Mouse (Mus musculus) MEL (cell line): ENCODE measurements around the gene Pla2g1b.

ENCODE experiments used
- CHD1 ChIP-seq: IDR thresholded peaks from 2 replicates; pipeline ENCODE4 v1.6.1; 2012; ENCODE audit warnings: low read depth, mild to moderate bottlenecking, inconsistent platforms, low read length, improper control_type of control experiment
- POLR2AphosphoS2 ChIP-seq: IDR thresholded peaks from 2 replicates; pipeline ENCODE4 v1.6.1; 2011; ENCODE audit warnings: low read length, improper control_type of control experiment
- USF1 ChIP-seq: IDR thresholded peaks from 2 replicates; pipeline ENCODE4 v1.6.1; 2014; ENCODE audit warnings: low read depth, mild to moderate bottlenecking, inconsistent platforms, low read length, improper control_type of control experiment, moderate library complexity
- ZNF384 ChIP-seq: IDR thresholded peaks from 2 replicates; pipeline ENCODE4 v1.6.1; 2012; ENCODE audit warnings: low read depth, mild to moderate bottlenecking, inconsistent platforms, low read length, improper control_type of control experiment

DNA sequence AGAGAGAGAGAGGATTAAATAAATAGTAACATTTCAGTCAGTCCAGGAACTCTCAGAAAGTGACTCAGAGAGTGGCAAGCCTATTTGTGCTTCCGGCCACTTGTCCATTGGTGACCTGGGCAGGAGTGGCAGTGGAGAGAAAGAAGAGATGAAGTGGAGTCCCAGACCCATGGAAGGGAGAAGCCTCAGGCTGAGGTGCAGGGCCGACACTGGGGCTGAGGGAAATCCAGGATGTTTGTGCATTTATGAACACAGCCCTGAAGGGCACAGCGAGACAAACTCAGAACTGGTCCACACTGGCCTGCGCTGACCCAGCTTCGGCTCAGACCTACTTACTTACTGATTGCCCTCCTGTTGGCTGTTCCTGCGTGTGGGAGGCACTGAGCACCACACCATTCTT, 3.7 kb downstream of the Pla2g1b start:
- TF ChIP-seq POLR2AphosphoS2 (no peak), CHD1 (no peak), USF1 (no peak), ZNF384 (no peak)
